8 mouse cellular contexts compared by ENCODE assay signal in genomic region chr15:89197056-89197455, GRCm38 (mm10). TPM values are rescaled to one million over a fixed set of nuclear protein-coding genes. Genes with fewer than 3 reads are reported as not detected.
DNase-seq lines count a peak whose midpoint lies in the region; ATAC-seq and TF ChIP-seq lines count a peak whose summit lies in the region.

No protein-coding gene starts in this region.

- H3ac ChIP-seq in myocyte (ENCODE audit: control insufficient read depth, insufficient read length): no peak overlapping the region

- intact Hi-C loops in left cerebral cortex, adult 2 months (cut with DNase I): loop anchor here (2.0 kb wide), 1 partner anchor 74 kb away; the partner anchor contains the start of gene Tubgcp6
- intact Hi-C loops in left cerebral cortex, postnatal 36 days (cut with DNase I): loop anchor here (2.0 kb wide), 3 partner anchors 14 to 74 kb away; partner anchors contain the start of genes Plxnb2, Ppp6r2 and Tubgcp6

- H3K36me3 ChIP-seq in embryonic facial prominence, embryonic 13.5 days: 0 out of 2 replicates have a peak, but pooled peaks cover 5% of the 10 kb centered on the region
- no peaks in the 10 kb centered on the region for H3K36me3 ChIP-seq in hindbrain, embryonic 16.5 days (ENCODE audit: control insufficient read depth, insufficient read depth, low read length)
- H3K36me3 ChIP-seq in myocyte (ENCODE audit: control insufficient read depth, insufficient read depth): no peaks in the 10 kb centered on the region

- DNase-seq in left cerebral cortex, adult 2 months (ENCODE audit: extremely low spot score in 1 of 2, low spot score in 2 of 2): no peak
- no peak for DNase-seq in left cerebral cortex, postnatal 36 days (ENCODE audit: low spot score in 2 of 2)
- DNase-seq in embryo, embryonic 10 days (ENCODE audit: low spot score): no peak
- no peak for DNase-seq in gastrocnemius, postnatal 10 days
- DNase-seq in left cerebral cortex, adult 8-10 months (ENCODE audit: low spot score in 2 of 2): no peak

- H3K9me3 ChIP-seq in embryonic facial prominence, embryonic 13.5 days: no peaks in the 10 kb centered on the region
- H3K9me3 ChIP-seq in hindbrain, embryonic 16.5 days (ENCODE audit: control insufficient read depth, low read length): no peaks in the 10 kb centered on the region

- no peak for TF ChIP-seq POLR2A in myocyte (IDR thresholded peaks at IDR 0.05; ENCODE audit: insufficient read length, low read depth)

- H3K27ac ChIP-seq in left cerebral cortex, adult 2 months: peak overlapping the region; percentile 100
- H3K27ac ChIP-seq in embryonic facial prominence, embryonic 13.5 days: peak overlapping the region; percentile 99
- H3K27ac ChIP-seq in hindbrain, embryonic 16.5 days (ENCODE audit: low read depth, low read length): peak overlapping the region; percentile 98

- H3K9ac ChIP-seq in embryonic facial prominence, embryonic 13.5 days: peak overlapping the region; percentile 97
- peak overlapping the region; percentile 95 for H3K9ac ChIP-seq in hindbrain, embryonic 16.5 days (ENCODE audit: low read depth, low read length)

- H3K79me2 ChIP-seq in myocyte (ENCODE audit: control insufficient read depth, insufficient read depth): no peaks in the 10 kb centered on the region

- no peaks in the 10 kb centered on the region for H3K27me3 ChIP-seq in embryonic facial prominence, embryonic 13.5 days
- H3K27me3 ChIP-seq in hindbrain, embryonic 16.5 days (replicated peaks; ENCODE audit: control insufficient read depth, insufficient read depth, low read length): no peaks in the 10 kb centered on the region
- no peaks in the 10 kb centered on the region for H3K27me3 ChIP-seq in myocyte (ENCODE audit: control insufficient read depth, insufficient read depth, insufficient read length)

- H3K4me3 ChIP-seq in left cerebral cortex, adult 2 months: peak overlapping the region; percentile 99
- peak overlapping the region; percentile 83 for H3K4me3 ChIP-seq in embryonic facial prominence, embryonic 13.5 days
- H3K4me3 ChIP-seq in hindbrain, embryonic 16.5 days (ENCODE audit: low read length): peak overlapping the region; percentile 83
- H3K4me3 ChIP-seq in myocyte: peak overlapping the region; percentile 43

- peak overlapping the region; percentile 72 for H3K4me2 ChIP-seq in embryonic facial prominence, embryonic 13.5 days
- H3K4me2 ChIP-seq in hindbrain, embryonic 16.5 days (ENCODE audit: low read length): peak overlapping the region; percentile 65
- peak overlapping the region; percentile 95 for H3K4me2 ChIP-seq in myocyte (ENCODE audit: low read depth)

- H3K4me1 ChIP-seq in embryonic facial prominence, embryonic 13.5 days: peaks cover 20% of the 10 kb centered on the region
- peaks cover 9% of the 10 kb centered on the region for H3K4me1 ChIP-seq in hindbrain, embryonic 16.5 days (ENCODE audit: control insufficient read depth, insufficient read depth, low read depth, low read length)

- 75% methylated on average over 15 of the region's 15 CpGs for WGBS in embryonic facial prominence, embryonic 13.5 days
- WGBS in hindbrain, embryonic 16.5 days: 54% methylated on average over 15 of the region's 15 CpGs

- ATAC-seq in embryonic facial prominence, embryonic 13.5 days (ENCODE audit: insufficient number of reproducible peaks, insufficient read depth, low FRiP score, low TSS enrichment, low read depth): no peak
- no peak for ATAC-seq in hindbrain, embryonic 16.5 days

- no peak for TF ChIP-seq CTCF in left cerebral cortex, adult 2 months (IDR thresholded peaks at IDR 0.05)

TF ChIP-seq in myocyte, 11 proteins besides CTCF, POLR2A, EP300 and RAD21:
- TF ChIP-seq REST (IDR thresholded peaks at IDR 0.05; ENCODE audit: insufficient read depth, insufficient read length) (no peak), POLR2AphosphoS2 (IDR thresholded peaks at IDR 0.05; ENCODE audit: insufficient read length, low read depth) (peak; percentile 15)
TF ChIP-seq in myocyte: peak in this region for 1.

RNA-seq across cellular contexts. Expression of gene Dennd6b, which starts 0.8 kb away (rescaled TPM):
- total RNA-seq in left cerebral cortex, adult 2 months (2021): 10 to 100 TPM; 52.2 to 53.9 TPM
- 10 to 100 TPM; 39.9 to 52.2 TPM for total RNA-seq in left cerebral cortex, postnatal 36 days (2021)
- polyA plus RNA-seq in embryonic facial prominence, embryonic 13.5 days (2015; fragmentation: Nextera tagmentation; extraction: Ambion mirVana): 21.3 TPM in 2 replicates
- polyA plus RNA-seq in hindbrain, embryonic 16.5 days (2015; fragmentation: Nextera tagmentation; extraction: Ambion mirVana): 86.6 and 93.2 TPM in 2 replicates
- polyA plus RNA-seq in myocyte (2012; fragmentation: generic; extraction: Trizol): 6.6 TPM
- total RNA-seq in gastrocnemius, postnatal 10 days (2021): 1 to 10 TPM; 4.5 to 7.0 TPM
- 10 to 100 TPM; 46.2 to 59.3 (median 50.7) TPM for total RNA-seq in left cerebral cortex, adult 8-10 months (2022)

RNA-seq across cellular contexts. Expression of gene Ppp6r2, which starts 14.3 kb away (rescaled TPM):
- total RNA-seq in left cerebral cortex, adult 2 months (2021): 100 to 1,000 TPM; 161 to 171 TPM
- total RNA-seq in left cerebral cortex, postnatal 36 days (2021): 100 to 1,000 TPM; 162 to 167 TPM
- polyA plus RNA-seq in embryonic facial prominence, embryonic 13.5 days (2015; fragmentation: Nextera tagmentation; extraction: Ambion mirVana): 40.0 and 41.7 TPM in 2 replicates
- 59.4 and 71.5 TPM in 2 replicates for polyA plus RNA-seq in hindbrain, embryonic 16.5 days (2015; fragmentation: Nextera tagmentation; extraction: Ambion mirVana)
- polyA plus RNA-seq in myocyte (2012; fragmentation: generic; extraction: Trizol): 43.6 TPM
- 10 to 100 TPM; 60.1 to 61.9 TPM for total RNA-seq in gastrocnemius, postnatal 10 days (2021)
- total RNA-seq in left cerebral cortex, adult 8-10 months (2022): 100 to 1,000 TPM; 150 to 165 (median 161) TPM

RNA-seq across cellular contexts. Expression of gene Plxnb2, which starts 16.5 kb away (rescaled TPM):
- 10 to 100 TPM; 49.4 to 53.3 TPM for total RNA-seq in left cerebral cortex, adult 2 months (2021)
- total RNA-seq in left cerebral cortex, postnatal 36 days (2021): 10 to 100 TPM; 42.2 to 54.0 TPM
- 130 and 157 TPM in 2 replicates for polyA plus RNA-seq in embryonic facial prominence, embryonic 13.5 days (2015; fragmentation: Nextera tagmentation; extraction: Ambion mirVana)
- polyA plus RNA-seq in hindbrain, embryonic 16.5 days (2015; fragmentation: Nextera tagmentation; extraction: Ambion mirVana): 85.2 and 106 TPM in 2 replicates
- polyA plus RNA-seq in myocyte (2012; fragmentation: generic; extraction: Trizol): 278 TPM
- total RNA-seq in gastrocnemius, postnatal 10 days (2021): 10 to 100 TPM; 28.9 to 43.0 TPM
- 10 to 100 TPM; 42.6 to 60.9 (median 54.8) TPM for total RNA-seq in left cerebral cortex, adult 8-10 months (2022)

RNA-seq across cellular contexts. Expression of gene Mapk11, which starts 47.6 kb away (rescaled TPM):
- 10 to 100 TPM; 61.8 to 63.5 TPM for total RNA-seq in left cerebral cortex, adult 2 months (2021)
- total RNA-seq in left cerebral cortex, postnatal 36 days (2021): 10 to 100 TPM; 45.3 to 54.5 TPM
- polyA plus RNA-seq in embryonic facial prominence, embryonic 13.5 days (2015; fragmentation: Nextera tagmentation; extraction: Ambion mirVana): 13.3 and 13.5 TPM in 2 replicates
- polyA plus RNA-seq in hindbrain, embryonic 16.5 days (2015; fragmentation: Nextera tagmentation; extraction: Ambion mirVana): 23.7 and 28.3 TPM in 2 replicates
- 9.1 TPM for polyA plus RNA-seq in myocyte (2012; fragmentation: generic; extraction: Trizol)
- 1 to 10 TPM; 2.1 to 3.0 TPM for total RNA-seq in gastrocnemius, postnatal 10 days (2021)
- 10 to 100 TPM; 35.8 to 40.9 (median 39.4) TPM for total RNA-seq in left cerebral cortex, adult 8-10 months (2022)

RNA-seq across cellular contexts. Expression of gene Mapk12, which starts 56.6 kb away (rescaled TPM):
- total RNA-seq in left cerebral cortex, adult 2 months (2021): 1 to 10 TPM; 8.3 to 9.3 TPM
- total RNA-seq in left cerebral cortex, postnatal 36 days (2021): 10 to 100 TPM in 1 of 2 experiments, 1 to 10 TPM in 1; 6.1 to 11.1 TPM
- 4.6 and 4.7 TPM in 2 replicates for polyA plus RNA-seq in embryonic facial prominence, embryonic 13.5 days (2015; fragmentation: Nextera tagmentation; extraction: Ambion mirVana)
- 4.1 and 4.4 TPM in 2 replicates for polyA plus RNA-seq in hindbrain, embryonic 16.5 days (2015; fragmentation: Nextera tagmentation; extraction: Ambion mirVana)
- polyA plus RNA-seq in myocyte (2012; fragmentation: generic; extraction: Trizol): 35.0 TPM
- total RNA-seq in gastrocnemius, postnatal 10 days (2021): 10 to 100 TPM; 76.0 to 77.1 TPM
- 10 to 100 TPM in 2 of 4 experiments, 1 to 10 TPM in 2; 9.5 to 10.6 (median 10.1) TPM for total RNA-seq in left cerebral cortex, adult 8-10 months (2022)

Comparison
In these comparisons a context has a peak if more than half of its experiments do, and no peak if none do; other contexts are left out.
1. H3K4me3 ChIP-seq: peak in every context shown above with its lines; median percentile 99 in left cerebral cortex, adult 2 months; 83 in embryonic facial prominence, embryonic 13.5 days; 83 in hindbrain, embryonic 16.5 days; 43 in myocyte.
2. RNA of gene Dennd6b, which starts 0.8 kb away (total RNA-seq): 52.2 to 53.9 TPM in left cerebral cortex, adult 2 months, 46.2 to 59.3 TPM in left cerebral cortex, adult 8-10 months and 39.9 to 52.2 TPM in left cerebral cortex, postnatal 36 days; 4.5 to 7.0 TPM in gastrocnemius, postnatal 10 days; every median in the first group is over 4 times any median in the second.
3. Peak in every context shown above with its lines, with median percentiles within 50 percentile points of each other: H3K27ac ChIP-seq and H3K4me2 ChIP-seq.